Mouse (Mus musculus) common myeloid progenitor, adult 5-6 weeks (primary cell): Measurements from ENCODE around the gene Limch1. TPM values are rescaled to one million over a fixed set of nuclear protein-coding genes. Genes with fewer than 3 reads are reported as not detected.

ENCODE experiments used
- ATAC-seq: replicated peaks from 2 replicates; pipeline ENCODE4 v1.8.0; 2016; ENCODE audit warnings: low read depth, mild to moderate bottlenecking, moderate TSS enrichment, inconsistent platforms; ENCODE audit not compliant: poor library complexity, severe bottlenecking
- total RNA-seq: library from RNA; stranded (forward); fragments of 200-1000, 187-1606 nt; gene quantifications from 2 replicates; pipeline ENCODE4 v1.2.3, GENCODE M21; 2017

Gene Limch1
- total RNA-seq, 1 experiment from 2014 or later: not detected

- ATAC-seq: peak; percentile 25; the same call in 1 of the 2 replicates
These were observed 512 bp downstream of the Limch1 start for GRCm38 (mm10) chr5:66745996-66746681.

- no peak for ATAC-seq
These were observed 1.1 kb downstream of the Limch1 start for GRCm38 (mm10) chr5:66746761-66747160.

GRCm38 (mm10) chr5:66747761-66748430 is 2.3 kb downstream of the Limch1 start:
- no peak for ATAC-seq

GRCm38 (mm10) chr5:66748448-66749115 is 3.0 kb downstream of the Limch1 start:
- ATAC-seq: no peak

GRCm38 (mm10) chr5:66750641-66751040 is 5.0 kb downstream of the Limch1 start:
- ATAC-seq: no peak

- peak; percentile 47 for ATAC-seq
These were observed 5.8 kb downstream of the Limch1 start for GRCm38 (mm10) chr5:66751332-66751980.

- ATAC-seq: no peak
These were observed 8.0 kb downstream of the Limch1 start for GRCm38 (mm10) chr5:66753620-66754019.

GRCm38 (mm10) chr5:66756821-66757705 is 11.4 kb downstream of the Limch1 start:
- ATAC-seq: no peak

GRCm38 (mm10) chr5:66757706-66758237 is 12.1 kb downstream of the Limch1 start:
- no peak for ATAC-seq

GRCm38 (mm10) chr5:66759354-66759753 is 13.7 kb downstream of the Limch1 start:
- ATAC-seq: no peak

GRCm38 (mm10) chr5:66760747-66761146 is 15.1 kb downstream of the Limch1 start:
- ATAC-seq: no peak

- no peak for ATAC-seq
These were observed 16.4 kb downstream of the Limch1 start for GRCm38 (mm10) chr5:66762006-66762405.

- no peak for ATAC-seq
These were observed 18.5 kb downstream of the Limch1 start for GRCm38 (mm10) chr5:66764129-66764528.

GRCm38 (mm10) chr5:66765911-66766310 is 20.3 kb downstream of the Limch1 start:
- ATAC-seq: no peak

- peak; percentile 74 for ATAC-seq
These were observed 22.4 kb downstream of the Limch1 start for GRCm38 (mm10) chr5:66768034-66768433.

GRCm38 (mm10) chr5:66769070-66769469 is 23.4 kb downstream of the Limch1 start:
- ATAC-seq: no peak

GRCm38 (mm10) chr5:66769558-66769957 is 23.9 kb downstream of the Limch1 start:
- ATAC-seq: no peak

- no peak for ATAC-seq
These were observed 32.5 kb downstream of the Limch1 start for GRCm38 (mm10) chr5:66777999-66778710.

GRCm38 (mm10) chr5:66780371-66780770 is 34.7 kb downstream of the Limch1 start:
- no peak for ATAC-seq
